Mouse (Mus musculus): Measurements from ENCODE around the gene Tnfsf15.

DNA sequence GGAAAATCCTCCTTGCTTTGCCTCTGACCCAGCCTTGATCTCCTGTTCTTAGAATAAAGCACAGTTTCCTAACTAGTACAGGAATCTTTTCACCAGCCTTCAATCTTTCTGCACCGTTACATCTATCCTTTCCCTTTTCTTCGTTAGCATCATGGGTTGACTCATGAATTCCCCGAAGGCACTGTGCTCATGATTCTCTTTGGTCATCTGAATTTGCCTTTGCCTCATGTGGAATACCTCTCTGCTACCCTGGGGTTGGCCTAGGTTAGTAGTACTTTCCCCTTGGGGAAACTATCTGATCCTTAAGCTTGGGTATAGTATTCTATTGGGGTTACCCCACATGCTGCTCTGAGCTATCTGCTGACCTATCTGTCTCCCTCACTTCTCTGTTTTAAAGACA is 15.0 kb upstream of the Tnfsf15 start:
- TF ChIP-seq USF1 (IDR thresholded peaks at IDR 0.05; ENCODE audit: low read depth) (no peak), POLR2A (IDR thresholded peaks at IDR 0.05; ENCODE audit: insufficient read length, low read depth) (no peak)

All from myocyte (in vitro differentiated cells).